Mouse (Mus musculus) heart, embryonic 14.5 days (tissue): ENCODE data around the gene Fam114a1. TPM values are rescaled to one million over a fixed set of nuclear protein-coding genes. Genes with fewer than 3 reads are reported as not detected.

Experiments
- ATAC-seq: fragments of 200-750 bp; cut with Nextera tagmentation; 2 replicates; pipeline ENCODE4 v1.8.0; 2017; ENCODE audit warnings: low read depth, moderate TSS enrichment; ENCODE audit not compliant: insufficient number of reproducible peaks, insufficient read depth, low FRiP score
- H3K27ac ChIP-seq, 2 experiments: fragments of 200-500 bp in 1 of 2; fragments of 300-500 bp in 1 of 2; sonication (generic) in 1 of 2; replicated peaks in 1 of 2; 2 replicates each; pipeline ENCODE4 v1.5.1; 2012 to 2014; ENCODE audit warnings: low read depth in 2 of 2, low read length in 2 of 2, control low read depth in 1 of 2, mild to moderate bottlenecking in 1 of 2, mixed read lengths in 1 of 2; ENCODE audit not compliant: control insufficient read depth in 1 of 2, insufficient read depth in 1 of 2
- H3K27me3 ChIP-seq: fragments of 300-500 bp; sonication (generic); 2 replicates; pipeline ENCODE4 v1.6.1; 2014; ENCODE audit warnings: mild to moderate bottlenecking, low read length, control low read depth; ENCODE audit not compliant: control insufficient read depth, insufficient read depth
- H3K36me3 ChIP-seq: fragments of 300-500 bp; sonication (generic); 2 replicates; pipeline ENCODE4 v1.6.1; 2014; ENCODE audit warnings: mild to moderate bottlenecking, control low read depth, low read length, mixed read lengths; ENCODE audit not compliant: control insufficient read depth, insufficient read depth
- H3K4me1 ChIP-seq, 2 experiments: fragments of 200-500 bp in 1 of 2; fragments of 300-500 bp in 1 of 2; sonication (generic) in 1 of 2; 2 replicates each; pipeline ENCODE4 v1.6.1; 2012 to 2014; ENCODE audit warnings: low read length in 2 of 2, control low read depth in 1 of 2, mixed read lengths in 1 of 2; ENCODE audit not compliant: control insufficient read depth in 2 of 2, insufficient read depth in 2 of 2
- H3K4me2 ChIP-seq: fragments of 300-500 bp; sonication (generic); 2 replicates; pipeline ENCODE4 v1.6.1; 2014; ENCODE audit warnings: mild to moderate bottlenecking, low read length
- H3K4me3 ChIP-seq, 2 experiments: fragments of 200-500 bp in 1 of 2; fragments of 300-500 bp in 1 of 2; sonication (generic) in 1 of 2; 2 replicates each; pipeline ENCODE4 v1.5.1; 2012 to 2014; ENCODE audit warnings: low read length in 2 of 2, mild to moderate bottlenecking in 2 of 2, control low read depth in 1 of 2, low read depth in 1 of 2, moderate library complexity in 1 of 2; ENCODE audit not compliant: control insufficient read depth in 1 of 2, insufficient read depth in 1 of 2
- H3K9ac ChIP-seq: fragments of 300-500 bp; sonication (generic); 2 replicates; pipeline ENCODE4 v1.6.1; 2014; ENCODE audit warnings: mild to moderate bottlenecking, low read length
- H3K9me3 ChIP-seq: fragments of 300-500 bp; sonication (generic); 2 replicates; pipeline ENCODE4 v1.6.1; 2016; ENCODE audit warnings: low read length, control low read depth; ENCODE audit not compliant: control insufficient read depth
- WGBS: fragments of 180-500 bp; shearing (Covaris S2); extraction: QIAGEN DNeasy Blood & Tissue Kit; methylation state at CpG from one replicate; pipeline ENCODE4 v1.1.7; 2014; 5-methylcytosine and 5-hydroxymethylcytosine counted together
- polyA plus RNA-seq: library from polyadenylated mRNA; unstranded; fragments of >200 nt; fragmentation: Nextera tagmentation; extraction: Ambion mirVana; gene quantifications from 2 replicates; pipeline ENCODE4 v1.2.1, GENCODE M21; 2014

Fam114a1 gene
- polyA plus RNA-seq, 1 experiment from 2014 or later, result 38.4 TPM

- no peak overlapping the region for H3K4me2 ChIP-seq
- no peak overlapping the region for H3K4me3 ChIP-seq
- no peaks in the 10 kb centered on the region for H3K9me3 ChIP-seq
- no peaks in the 10 kb centered on the region for H3K27me3 ChIP-seq
- no peaks in the 10 kb centered on the region for H3K36me3 ChIP-seq
- H3K27ac ChIP-seq, result no peak overlapping the region
- no peaks in the 10 kb centered on the region for H3K4me1 ChIP-seq
- no peak for ATAC-seq
- WGBS, result 86% methylated on average over 4 of the region's 4 CpGs
- H3K9ac ChIP-seq, result no peak overlapping the region
Observed at GRCm38 (mm10) chr5:65062236-65062635, 92.4 kb downstream of the Fam114a1 start.

DNA sequence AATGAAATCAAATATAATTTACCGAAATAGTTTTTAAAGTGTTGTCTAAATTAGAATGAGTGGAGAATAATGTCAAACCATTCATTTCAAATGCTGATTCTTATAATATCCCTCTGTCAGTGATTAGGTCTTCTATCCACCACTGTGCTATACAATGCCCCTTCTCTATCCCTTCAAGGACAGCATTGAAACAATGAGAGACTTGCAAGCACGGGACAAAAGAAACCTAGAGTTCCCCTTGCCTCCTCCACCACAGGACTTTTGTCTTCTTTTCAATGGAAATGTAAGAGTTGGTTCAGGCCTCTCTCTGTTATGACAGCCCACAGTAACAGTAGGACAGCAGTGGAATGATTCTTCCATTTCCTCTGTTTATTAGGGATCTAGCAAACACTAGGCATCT, 93.4 kb downstream of the Fam114a1 start:
- no peak for ATAC-seq
- WGBS, result 82% methylated on average over 2 of the region's 2 CpGs
- no peak overlapping the region for H3K27ac ChIP-seq
- H3K9me3 ChIP-seq, result no peaks in the 10 kb centered on the region
- no peak overlapping the region for H3K9ac ChIP-seq
- no peaks in the 10 kb centered on the region for H3K36me3 ChIP-seq
- no peaks in the 10 kb centered on the region for H3K27me3 ChIP-seq
- no peak overlapping the region for H3K4me3 ChIP-seq
- H3K4me2 ChIP-seq, result no peak overlapping the region
- H3K4me1 ChIP-seq, result no peaks in the 10 kb centered on the region

- WGBS, result 84% methylated on average over 6 of the region's 6 CpGs
- ATAC-seq, result no peak
- H3K4me3 ChIP-seq, result no peak overlapping the region
- H3K36me3 ChIP-seq, result no peaks in the 10 kb centered on the region
- H3K9me3 ChIP-seq, result no peaks in the 10 kb centered on the region
- no peaks in the 10 kb centered on the region for H3K27me3 ChIP-seq
- H3K4me1 ChIP-seq, result no peaks in the 10 kb centered on the region
- no peak overlapping the region for H3K4me2 ChIP-seq
- no peak overlapping the region for H3K9ac ChIP-seq
- H3K27ac ChIP-seq, result no peak overlapping the region
Observed at GRCm38 (mm10) chr5:65068166-65068565, 98.3 kb downstream of the Fam114a1 start.

GRCm38 (mm10) chr5:65069872-65070271, 100.0 kb downstream of the Fam114a1 start:
- Histone ChIP-seq H3K4me3 (no peak overlapping the region), H3K9me3 (no peaks in the 10 kb centered on the region), H3K27me3 (no peaks in the 10 kb centered on the region), H3K36me3 (no peaks in the 10 kb centered on the region), H3K4me1 (no peaks in the 10 kb centered on the region), H3K27ac (no peak overlapping the region), H3K9ac (no peak overlapping the region), H3K4me2 (no peak overlapping the region)
- ATAC-seq, result no peak
- 82% methylated on average over 11 of the region's 11 CpGs for WGBS

GRCm38 (mm10) chr5:65071689-65072118, 101.8 kb downstream of the Fam114a1 start:
- no peak for ATAC-seq
- Histone ChIP-seq H3K4me2 (no peak overlapping the region), H3K9ac (no peak overlapping the region), H3K9me3 (no peaks in the 10 kb centered on the region), H3K4me1 (no peaks in the 10 kb centered on the region), H3K36me3 (no peaks in the 10 kb centered on the region), H3K4me3 (no peak overlapping the region), H3K27ac (no peak overlapping the region), H3K27me3 (no peaks in the 10 kb centered on the region)
- 63% methylated on average over 6 of the region's 6 CpGs for WGBS

DNA sequence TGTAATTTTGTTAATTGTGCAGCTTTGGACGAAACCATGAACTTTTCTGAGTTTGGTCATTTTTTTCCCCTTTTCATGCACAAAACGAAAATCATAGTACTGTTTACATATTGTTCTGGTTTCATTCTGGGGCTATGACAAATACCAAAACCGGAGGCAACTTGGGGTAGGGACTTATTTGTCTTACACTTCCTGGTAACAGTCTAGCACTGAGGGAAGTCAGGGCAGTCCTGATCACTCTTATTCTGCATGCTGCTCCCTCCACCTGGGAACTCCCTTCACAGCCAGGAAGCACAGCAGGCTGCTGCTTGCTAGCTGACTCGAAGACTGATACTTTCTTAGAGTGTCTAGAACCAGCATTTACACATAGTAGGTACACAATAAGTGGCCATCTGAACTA, 103.4 kb downstream of the Fam114a1 start:
- Histone ChIP-seq H3K27me3 (no peaks in the 10 kb centered on the region), H3K36me3 (no peaks in the 10 kb centered on the region), H3K4me2 (no peak overlapping the region), H3K4me3 (no peak overlapping the region), H3K4me1 (no peaks in the 10 kb centered on the region), H3K9ac (no peak overlapping the region), H3K27ac (no peak overlapping the region), H3K9me3 (no peaks in the 10 kb centered on the region)
- ATAC-seq, result no peak
- 57% methylated on average over 4 of the region's 4 CpGs for WGBS

DNA sequence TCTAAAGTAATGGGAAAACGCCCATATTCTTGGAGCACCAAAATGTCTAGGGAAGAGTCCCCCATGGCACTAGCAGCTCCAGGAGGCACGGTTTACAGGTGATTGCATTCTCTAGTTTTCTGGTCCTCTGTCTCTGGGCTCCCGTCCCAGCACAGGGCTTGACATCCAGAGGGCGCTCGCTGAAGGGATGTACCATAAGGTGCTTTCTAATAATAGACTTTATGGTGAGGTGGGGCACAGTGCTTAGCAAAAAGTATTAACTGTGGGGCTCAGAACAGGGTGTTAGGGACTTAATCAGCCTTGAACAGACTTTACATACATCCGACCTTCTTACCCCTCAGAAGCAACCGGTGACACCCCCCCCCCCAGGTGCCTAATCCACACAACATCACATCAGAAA, 104.8 kb downstream of the Fam114a1 start:
- Histone ChIP-seq H3K9ac (no peak overlapping the region), H3K36me3 (no peaks in the 10 kb centered on the region), H3K27ac (no peak overlapping the region), H3K27me3 (no peaks in the 10 kb centered on the region), H3K4me2 (no peak overlapping the region), H3K9me3 (no peaks in the 10 kb centered on the region), H3K4me3 (no peak overlapping the region), H3K4me1 (no peaks in the 10 kb centered on the region)
- no peak for ATAC-seq
- WGBS, result 47% methylated on average over 7 of the region's 7 CpGs

DNA sequence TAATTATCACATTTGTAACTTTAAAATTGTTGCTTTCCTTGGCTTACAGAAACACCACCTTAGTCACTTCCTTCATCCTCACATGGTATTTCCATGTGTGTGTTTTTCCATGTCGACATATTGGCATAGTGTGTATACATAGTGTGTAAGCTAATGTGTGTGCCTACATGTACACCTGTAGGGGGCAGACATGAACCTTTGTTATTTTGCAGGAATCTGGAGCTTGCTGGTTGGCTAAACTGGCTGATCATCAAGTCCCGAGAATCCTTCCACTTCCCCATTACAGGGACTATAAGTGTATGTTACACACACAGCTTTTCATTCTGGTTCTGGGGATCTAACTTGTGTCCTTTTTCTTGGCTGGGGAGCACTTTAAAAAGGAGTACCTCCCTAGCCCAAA, 106.2 kb downstream of the Fam114a1 start:
- H3K4me3 ChIP-seq, result no peak overlapping the region
- H3K4me1 ChIP-seq, result no peaks in the 10 kb centered on the region
- WGBS, result 80% methylated on average over 2 of the region's 2 CpGs
- no peak overlapping the region for H3K27ac ChIP-seq
- no peak for ATAC-seq
- H3K27me3 ChIP-seq, result no peaks in the 10 kb centered on the region
- H3K4me2 ChIP-seq, result no peak overlapping the region
- H3K36me3 ChIP-seq, result no peaks in the 10 kb centered on the region
- H3K9me3 ChIP-seq, result no peaks in the 10 kb centered on the region
- no peak overlapping the region for H3K9ac ChIP-seq
